Mouse (Mus musculus) Patski (cell line): ENCODE measurements at regions not wholly inside any gene's neighbourhood (a gene's known extent, or its start where the extent isn't known, plus 50 kb on each side); places are given as distances from the start of the nearest gene placed in this dataset.

Experiments used
- ATAC-seq: fragments of 100-300 bp; one replicate; pipeline ENCODE4 v1.8.0; 2021
- CTCF ChIA-PET: fragments of 350-600 bp; sonication (Branson Sonifier 250); formaldehyde crosslinking; loops from one replicate; lab custom pipeline; 2022; ENCODE audit warnings: inconsistent platforms; lab: Charles Lee
- POLR2A ChIA-PET: fragments of 350-600 bp; sonication (Branson Sonifier 250); formaldehyde crosslinking; loops from one replicate; lab custom pipeline; 2022; ENCODE audit warnings: antibody characterized with exemption, inconsistent platforms; lab: Charles Lee
- DNase-seq: peaks from one replicate; pipeline ENCODE4 v3.0.0-alpha.2; 2011; ENCODE audit warnings: low read depth, low spot score
- H3K27me3 ChIP-seq: fragments of 371-371 bp; one replicate; pipeline ENCODE4 v1.5.1; 2021
- CTCF ChIP-seq: fragments of 100-300 bp; IDR thresholded peaks from one replicate; pipeline ENCODE4 v1.5.1; 2021
- in situ Hi-C: fragments of 300-500 bp; cut with MboI; formaldehyde crosslinking; loops from 3 replicates; pipeline ENCODE4 v1.11.1; 2018; ENCODE audit warnings: low pct_unique_long_range_greater_than_20kb, mixed read lengths

- ChIA-PET CTCF (no interaction called here), POLR2A (no interaction called here)
- no peaks in the 10 kb centered on the region for H3K27me3 ChIP-seq
- in situ Hi-C loops, result no loop called here
- DNase-seq (no peak), ATAC-seq (no peak)
- TF ChIP-seq CTCF, result no peak
These were observed 80.6 kb upstream of the Mgmt start for GRCm38 (mm10) chr7:136813691-136814325.

- ATAC-seq (no peak), DNase-seq (no peak)
- no peak for TF ChIP-seq CTCF
- in situ Hi-C loops, result no loop called here
- POLR2A ChIA-PET, result no interaction called here
- CTCF ChIA-PET, result no interaction called here
- no peaks in the 10 kb centered on the region for H3K27me3 ChIP-seq
These were observed 79.7 kb upstream of the Mgmt start for GRCm38 (mm10) chr7:136814751-136815150.

GRCm38 (mm10) chr7:136820291-136820690 is 74.1 kb upstream of the Mgmt start:
- peaks cover 4% of the 10 kb centered on the region for H3K27me3 ChIP-seq
- POLR2A ChIA-PET, result no interaction called here
- no peak for DNase-seq
- ATAC-seq, result no peak
- in situ Hi-C loops, result no loop called here
- CTCF ChIA-PET, result no interaction called here
- TF ChIP-seq CTCF, result no peak

GRCm38 (mm10) chr7:136825647-136826046 is 68.8 kb upstream of the Mgmt start:
- POLR2A ChIA-PET, result no interaction called here
- ATAC-seq (no peak), DNase-seq (no peak)
- CTCF ChIA-PET, result interaction anchor here (0.6 kb wide), 1 partner anchor 287 kb away, joined by 3 read pairs; no protein-coding TSS in a partner anchor
- TF ChIP-seq CTCF, result no peak
- in situ Hi-C loops, result no loop called here
- peaks cover 4% of the 10 kb centered on the region for H3K27me3 ChIP-seq

- in situ Hi-C loops, result no loop called here
- ATAC-seq, result no peak
- H3K27me3 ChIP-seq, result no peaks in the 10 kb centered on the region
- CTCF ChIA-PET, result no interaction called here
- TF ChIP-seq CTCF, result no peak
- no peak for DNase-seq
- POLR2A ChIA-PET, result no interaction called here
These were observed 64.6 kb upstream of the Mgmt start for GRCm38 (mm10) chr7:136829621-136830313.

GRCm38 (mm10) chr7:136832419-136832818 is 62.0 kb upstream of the Mgmt start:
- no peak for ATAC-seq
- ChIA-PET CTCF (no interaction called here), POLR2A (no interaction called here)
- H3K27me3 ChIP-seq, result no peaks in the 10 kb centered on the region
- in situ Hi-C loops, result no loop called here
- TF ChIP-seq CTCF, result no peak
- DNase-seq, result no peak

- ATAC-seq, result no peak
- no peaks in the 10 kb centered on the region for H3K27me3 ChIP-seq
- CTCF ChIA-PET, result no interaction called here
- DNase-seq, result no peak
- no peak for TF ChIP-seq CTCF
- POLR2A ChIA-PET, result no interaction called here
- in situ Hi-C loops, result no loop called here
These were observed 55.4 kb upstream of the Mgmt start for GRCm38 (mm10) chr7:136838971-136839370.

- CTCF ChIA-PET, result no interaction called here
- POLR2A ChIA-PET, result no interaction called here
- ATAC-seq (no peak), DNase-seq (no peak)
- in situ Hi-C loops, result no loop called here
- H3K27me3 ChIP-seq, result peaks cover 4% of the 10 kb centered on the region
- no peak for TF ChIP-seq CTCF
These were observed 54.2 kb upstream of the Mgmt start for GRCm38 (mm10) chr7:136840224-136840623.

- in situ Hi-C loops, result no loop called here
- POLR2A ChIA-PET, result no interaction called here
- H3K27me3 ChIP-seq, result peaks cover 10% of the 10 kb centered on the region
- ATAC-seq (no peak), DNase-seq (no peak)
- no peak for TF ChIP-seq CTCF
- CTCF ChIA-PET, result no interaction called here
These were observed 51.7 kb upstream of the Mgmt start for GRCm38 (mm10) chr7:136842751-136843150.

- ATAC-seq, result no peak
- CTCF ChIA-PET, result no interaction called here
These were observed 50.1 kb upstream of the Mgmt start for GRCm38 (mm10) chr7:136844282-136844681.

More at GRCm38 (mm10) chr7:136844282-136844681, 50.1 kb upstream of the Mgmt start:
- DNase-seq, result no peak
- H3K27me3 ChIP-seq, result peaks cover 10% of the 10 kb centered on the region
- TF ChIP-seq CTCF, result no peak
- POLR2A ChIA-PET, result no interaction called here
- in situ Hi-C loops, result no loop called here
